Mouse (Mus musculus) heart, adult 2 months (tissue): ENCODE measurements at regions not wholly inside any gene's neighbourhood (a gene's known extent, or its start where the extent isn't known, plus 50 kb on each side); places are given as distances from the start of the nearest gene placed in this dataset.

ENCODE experiments used
- DNase-seq, 2 experiments: peaks; one replicate each; pipeline ENCODE4 v3.0.0; 2021
- H3K27ac ChIP-seq: fragments of 200-600 bp; 2 replicates; pipeline ENCODE4 v1.8.1; 2022
- H3K27me3 ChIP-seq: fragments of 200-500 bp; 2 replicates; pipeline ENCODE4 v1.6.1; 2012; ENCODE audit warnings: mild to moderate bottlenecking, low read length, inconsistent platforms, mixed read lengths; ENCODE audit not compliant: control insufficient read depth, insufficient read depth
- H3K36me3 ChIP-seq: fragments of 200-500 bp; 2 replicates; pipeline ENCODE4 v1.6.1; 2012; ENCODE audit warnings: low read length, inconsistent platforms; ENCODE audit not compliant: control insufficient read depth, insufficient read depth
- H3K4me1 ChIP-seq: fragments of 200-500 bp; 2 replicates; pipeline ENCODE4 v1.6.1; 2011; ENCODE audit warnings: low read length; ENCODE audit not compliant: control insufficient read depth, insufficient read depth
- H3K4me3 ChIP-seq: fragments of 200-600 bp; 2 replicates; pipeline ENCODE4 v1.8.1; 2022
- H3K79me2 ChIP-seq: fragments of 200-500 bp; replicated peaks from 2 replicates; pipeline ENCODE4 v1.6.1; 2012; ENCODE audit warnings: mild to moderate bottlenecking, inconsistent platforms, low read length, moderate library complexity, mixed read lengths; ENCODE audit not compliant: control insufficient read depth, insufficient read depth
- H3K9ac ChIP-seq: fragments of 200-500 bp; 2 replicates; pipeline ENCODE4 v1.6.1; 2012; ENCODE audit warnings: low read depth, mild to moderate bottlenecking, control low read depth, inconsistent platforms, low read length, mixed read lengths
- CTCF ChIP-seq: fragments of 200-600 bp; IDR thresholded peaks from 2 replicates; pipeline ENCODE4 v1.8.1; 2022; ENCODE audit warnings: antibody characterized with exemption, mild to moderate bottlenecking, moderate library complexity
- EP300 ChIP-seq: fragments of 200-500 bp; IDR thresholded peaks from 2 replicates; pipeline ENCODE4 v1.6.1; 2011; ENCODE audit warnings: low read depth, low read length, control low read depth; ENCODE audit not compliant: insufficient read depth
- POLR2A ChIP-seq: fragments of 200-500 bp; IDR thresholded peaks from 2 replicates; pipeline ENCODE4 v1.6.1; 2011; ENCODE audit warnings: mild to moderate bottlenecking, low read depth, low read length, control low read depth; ENCODE audit not compliant: insufficient read depth
- WGBS: fragments of 180-500 bp; shearing (Covaris S2); methylation state at CpG from one replicate; pipeline ENCODE4 v1.1.7; 2018; 5-methylcytosine and 5-hydroxymethylcytosine counted together
- intact Hi-C: fragments of 180-260 bp; cut with DNase I; formaldehyde crosslinking; loops from one replicate; pipeline ENCODE4 v1.15.1; 2025

- intact Hi-C loops = no loop called here
- no peak overlapping the region for H3K4me3 ChIP-seq
- no peak for TF ChIP-seq CTCF
- no peak for TF ChIP-seq EP300
- no peak for TF ChIP-seq POLR2A
- peaks cover 1% of the 10 kb centered on the region; the same call in 1 of the 2 replicates for H3K4me1 ChIP-seq
- H3K27ac ChIP-seq = no peak overlapping the region
- H3K9ac ChIP-seq = no peak overlapping the region
- H3K36me3 ChIP-seq = no peaks in the 10 kb centered on the region
- no peaks in the 10 kb centered on the region for H3K27me3 ChIP-seq
- no peak for DNase-seq
- no peaks in the 10 kb centered on the region for H3K79me2 ChIP-seq
- 76% methylated on average over 9 of the region's 9 CpGs for WGBS
These were observed 85.4 kb upstream of the Gm12728 start for GRCm38 (mm10) chr4:105704271-105704670.

- TF ChIP-seq EP300 (no peak), POLR2A (no peak), CTCF (no peak)
- peaks cover 1% of the 10 kb centered on the region; the same call in 1 of the 2 replicates for H3K4me1 ChIP-seq
- H3K4me3 ChIP-seq = no peak overlapping the region
- WGBS = 76% methylated on average over 6 of the region's 6 CpGs
- no peak overlapping the region for H3K9ac ChIP-seq
- intact Hi-C loops = no loop called here
- DNase-seq = no peak
- H3K36me3 ChIP-seq = no peaks in the 10 kb centered on the region
- no peaks in the 10 kb centered on the region for H3K79me2 ChIP-seq
- H3K27me3 ChIP-seq = no peaks in the 10 kb centered on the region
- H3K27ac ChIP-seq = no peak overlapping the region
These were observed 83.7 kb upstream of the Gm12728 start for GRCm38 (mm10) chr4:105705996-105706395.

- Histone ChIP-seq H3K27ac (no peak overlapping the region), H3K27me3 (no peaks in the 10 kb centered on the region), H3K79me2 (no peaks in the 10 kb centered on the region), H3K4me3 (no peak overlapping the region), H3K4me1 (peaks cover 1% of the 10 kb centered on the region; the same call in 1 of the 2 replicates), H3K9ac (no peak overlapping the region), H3K36me3 (no peaks in the 10 kb centered on the region)
- TF ChIP-seq CTCF (no peak), POLR2A (no peak), EP300 (no peak)
- intact Hi-C loops = no loop called here
- DNase-seq = no peak
- WGBS = 79% methylated on average over 13 of the region's 13 CpGs
These were observed 81.4 kb upstream of the Gm12728 start for GRCm38 (mm10) chr4:105708080-105708796.

- Histone ChIP-seq H3K27ac (no peak overlapping the region), H3K9ac (no peak overlapping the region), H3K4me1 (no peaks in the 10 kb centered on the region), H3K79me2 (no peaks in the 10 kb centered on the region), H3K36me3 (no peaks in the 10 kb centered on the region), H3K4me3 (no peak overlapping the region), H3K27me3 (no peaks in the 10 kb centered on the region)
- TF ChIP-seq EP300 = no peak
- TF ChIP-seq CTCF = no peak
- TF ChIP-seq POLR2A = no peak
- intact Hi-C loops = no loop called here
- no peak for DNase-seq
- WGBS = 86% methylated on average over 6 of the region's 6 CpGs
These were observed 75.7 kb upstream of the Gm12728 start for GRCm38 (mm10) chr4:105713956-105714355.

- no peak for TF ChIP-seq POLR2A
- TF ChIP-seq CTCF = no peak
- no peak for TF ChIP-seq EP300
- no peak overlapping the region for H3K27ac ChIP-seq
- WGBS = 68% methylated on average over 5 of the region's 5 CpGs
- H3K36me3 ChIP-seq = no peaks in the 10 kb centered on the region
- H3K4me3 ChIP-seq = no peak overlapping the region
- no peaks in the 10 kb centered on the region for H3K4me1 ChIP-seq
- no peak overlapping the region for H3K9ac ChIP-seq
- no peaks in the 10 kb centered on the region for H3K27me3 ChIP-seq
- intact Hi-C loops = no loop called here
- no peak for DNase-seq
- H3K79me2 ChIP-seq = no peaks in the 10 kb centered on the region
These were observed 71.6 kb upstream of the Gm12728 start for GRCm38 (mm10) chr4:105718080-105718479.

- 88% methylated on average over 3 of the region's 3 CpGs for WGBS
- no peak for TF ChIP-seq CTCF
- TF ChIP-seq EP300 = no peak
- no peak for TF ChIP-seq POLR2A
- Histone ChIP-seq H3K4me3 (no peak overlapping the region), H3K36me3 (no peaks in the 10 kb centered on the region), H3K27me3 (no peaks in the 10 kb centered on the region), H3K27ac (no peak overlapping the region), H3K4me1 (no peaks in the 10 kb centered on the region), H3K9ac (no peak overlapping the region), H3K79me2 (no peaks in the 10 kb centered on the region)
- intact Hi-C loops = no loop called here
- no peak for DNase-seq
These were observed 61.0 kb upstream of the Gm12728 start for GRCm38 (mm10) chr4:105728696-105729095.
